Mouse (Mus musculus) bone marrow macrophage, adult 2 months (primary cell): ENCODE measurements around the gene Speer4f1. TPM values are rescaled to one million over a fixed set of nuclear protein-coding genes. Genes with fewer than 3 reads are reported as not detected.

Experiments used
- H3K27ac ChIP-seq: 2 replicates; pipeline ENCODE4 v1.5.1; 2012; ENCODE audit warnings: low read depth, low read length; ENCODE audit not compliant: insufficient read depth
- H3K4me1 ChIP-seq: 2 replicates; pipeline ENCODE4 v1.6.1; 2012; ENCODE audit warnings: low read length; ENCODE audit not compliant: control insufficient read depth, insufficient read depth
- H3K4me3 ChIP-seq: 2 replicates; pipeline ENCODE4 v1.5.1; 2012; ENCODE audit warnings: mild to moderate bottlenecking, low read length, moderate library complexity; ENCODE audit not compliant: insufficient read depth
- CTCF ChIP-seq: IDR thresholded peaks from 2 replicates; pipeline ENCODE4 v1.5.1; 2012; ENCODE audit warnings: low read depth, mild to moderate bottlenecking, low read length, moderate library complexity
- POLR2A ChIP-seq: IDR thresholded peaks from 2 replicates; pipeline ENCODE4 v1.6.1; 2012; ENCODE audit warnings: mild to moderate bottlenecking, low read depth, low read length, borderline replicate concordance
- polyA plus RNA-seq: library from polyadenylated mRNA; stranded (reverse); fragments of >200 nt; gene quantifications from 2 replicates; pipeline ENCODE4 v1.2.4, GENCODE M21; 2012; ENCODE audit not compliant: missing spikeins, insufficient read depth, insufficient read length

Speer4f1 gene
- polyA plus RNA-seq, 1 experiment = not detected

DNA sequence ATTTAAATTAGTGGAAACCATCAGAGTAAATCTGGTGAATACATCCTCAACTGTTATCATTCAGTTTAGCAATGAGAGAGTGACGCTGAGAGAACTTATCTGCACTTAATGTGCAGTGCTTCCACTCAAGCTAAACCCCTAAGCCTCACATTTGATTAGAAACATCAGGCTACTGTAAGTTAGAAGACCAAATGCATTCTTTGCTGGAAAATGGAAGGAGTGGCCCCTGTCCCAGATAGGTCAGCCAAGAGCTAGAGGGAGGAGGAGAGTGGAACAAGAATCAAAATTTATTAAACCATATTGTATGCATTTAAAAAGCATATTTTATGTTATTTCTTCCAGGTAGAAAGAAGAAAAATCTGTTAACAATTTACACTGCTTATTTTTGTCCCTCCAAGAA lies 14.0 kb downstream of the Speer4f1 start:
- peaks cover 2% of the 10 kb centered on the region; the same call in 1 of the 2 replicates for H3K4me1 ChIP-seq
- no peak for TF ChIP-seq CTCF
- no peak for TF ChIP-seq POLR2A
- H3K4me3 ChIP-seq = no peak overlapping the region
- H3K27ac ChIP-seq = no peak overlapping the region

DNA sequence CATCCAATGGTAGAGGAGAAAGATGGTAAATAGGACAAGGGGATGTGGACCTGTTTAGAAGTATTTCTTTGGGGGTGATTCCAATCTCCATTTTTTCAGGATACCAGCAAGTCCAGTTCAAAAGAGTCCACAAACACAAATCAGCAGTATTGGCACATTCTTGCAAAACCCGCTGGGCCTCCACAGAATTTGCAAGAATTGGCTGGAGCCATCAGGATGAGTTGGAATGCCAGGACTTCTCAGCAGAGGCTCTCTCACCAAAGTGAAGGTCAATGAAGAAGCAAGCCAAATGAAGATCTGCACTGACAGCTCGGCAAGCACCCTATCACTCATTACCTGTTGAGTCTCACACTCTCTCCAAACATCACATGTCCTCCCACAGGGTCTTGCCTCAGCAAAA lies 19.7 kb downstream of the Speer4f1 start:
- Histone ChIP-seq H3K4me1 (no peaks in the 10 kb centered on the region), H3K27ac (no peak overlapping the region), H3K4me3 (no peak overlapping the region)
- TF ChIP-seq POLR2A (no peak), CTCF (no peak)

DNA sequence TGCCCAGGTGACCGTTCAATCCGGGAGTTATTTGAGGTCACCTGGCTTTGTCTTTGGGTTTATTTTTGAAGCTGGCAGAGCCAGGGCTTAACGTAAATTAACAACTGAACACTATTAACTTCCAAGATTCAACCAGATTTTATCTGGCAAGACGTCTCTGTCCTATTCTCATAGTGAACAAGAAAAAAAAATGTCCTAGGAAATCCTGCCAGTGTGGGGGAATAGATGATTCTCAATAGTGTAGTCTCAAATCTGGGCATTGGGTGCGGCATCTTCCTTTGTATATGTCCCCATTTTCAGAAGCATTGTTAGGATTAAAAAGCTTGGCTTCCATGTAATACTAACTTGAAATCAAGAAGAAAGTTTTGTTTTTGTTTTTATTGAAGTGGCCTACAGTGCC lies 20.8 kb downstream of the Speer4f1 start:
- no peaks in the 10 kb centered on the region for H3K4me1 ChIP-seq
- TF ChIP-seq POLR2A (no peak), CTCF (no peak)
- no peak overlapping the region for H3K27ac ChIP-seq
- H3K4me3 ChIP-seq = no peak overlapping the region

- Histone ChIP-seq H3K27ac (no peak overlapping the region), H3K4me3 (no peak overlapping the region), H3K4me1 (no peaks in the 10 kb centered on the region)
- no peak for TF ChIP-seq CTCF
- TF ChIP-seq POLR2A = no peak
These were observed 24.0 kb downstream of the Speer4f1 start for GRCm38 (mm10) chr5:17499873-17500329.

DNA sequence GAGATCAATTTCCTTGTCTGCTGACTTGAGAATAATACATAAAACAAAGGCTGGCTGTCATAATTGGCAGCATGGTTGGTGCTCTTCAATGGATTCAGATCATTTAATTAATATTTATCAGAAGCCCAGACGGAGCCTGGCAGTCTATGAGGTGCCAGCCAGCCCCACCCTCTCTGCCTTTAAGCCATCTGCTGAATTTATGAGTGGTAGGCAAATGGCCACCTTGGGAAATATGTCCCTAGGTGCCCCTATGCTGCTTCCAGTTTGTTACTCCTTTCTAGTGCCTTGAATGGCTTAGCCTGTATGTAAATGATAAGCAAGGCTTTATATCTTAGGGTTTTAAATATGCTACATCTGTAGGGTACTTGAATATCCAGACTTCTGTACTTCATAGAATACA lies 25.0 kb downstream of the Speer4f1 start:
- Histone ChIP-seq H3K4me1 (no peaks in the 10 kb centered on the region), H3K4me3 (no peak overlapping the region), H3K27ac (no peak overlapping the region)
- TF ChIP-seq CTCF (no peak), POLR2A (no peak)

- H3K4me1 ChIP-seq = no peaks in the 10 kb centered on the region
- TF ChIP-seq CTCF (no peak), POLR2A (no peak)
- no peak overlapping the region for H3K4me3 ChIP-seq
- H3K27ac ChIP-seq = no peak overlapping the region
These were observed 29.6 kb downstream of the Speer4f1 start for GRCm38 (mm10) chr5:17505540-17505939.

- no peaks in the 10 kb centered on the region for H3K4me1 ChIP-seq
- H3K4me3 ChIP-seq = no peak overlapping the region
- TF ChIP-seq CTCF = no peak
- TF ChIP-seq POLR2A = no peak
- no peak overlapping the region for H3K27ac ChIP-seq
These were observed 32.1 kb downstream of the Speer4f1 start for GRCm38 (mm10) chr5:17508038-17508437.

Other genes with a start within 250 kb of the Speer4f1 start
- not detected in 2 replicates for gene Speer4f2, start 102.9 kb upstream of the Speer4f1 start, polyA plus RNA-seq
- gene Sema3c, start 98.2 kb downstream of the Speer4f1 start, polyA plus RNA-seq = 0.61 and 0.78 TPM in 2 replicates